Mouse (Mus musculus): ENCODE data around the gene Grpr.
A peak's percentile ranks its signal among the peaks of the same experiment; 100 is the strongest.

The Grpr gene

DNA sequence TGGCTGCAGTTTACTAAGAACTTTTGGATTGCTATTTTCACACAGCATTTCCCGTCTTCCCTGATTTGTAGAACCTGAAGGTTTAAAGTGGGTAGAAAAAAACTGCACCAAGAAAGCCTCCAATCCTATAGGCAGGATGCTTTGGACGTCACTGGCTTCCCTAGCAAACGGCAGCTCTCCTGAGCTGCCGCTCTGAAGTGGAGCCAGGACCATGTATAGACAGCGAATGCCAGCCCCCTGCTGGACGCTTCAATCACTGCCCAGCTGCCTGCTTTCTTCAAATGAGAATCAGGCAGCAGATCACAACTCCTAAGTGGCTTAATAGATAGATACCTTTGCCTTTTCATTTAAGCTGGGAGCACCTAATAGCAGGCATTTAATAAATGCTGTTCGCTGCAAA is at the start of gene Grpr:
TSS of gene Grpr (minus strand) at position 12 of the 400 bp plus-strand sequence.
- DNase-seq (ENCODE audit: low spot score): peak; percentile 68

DNA sequence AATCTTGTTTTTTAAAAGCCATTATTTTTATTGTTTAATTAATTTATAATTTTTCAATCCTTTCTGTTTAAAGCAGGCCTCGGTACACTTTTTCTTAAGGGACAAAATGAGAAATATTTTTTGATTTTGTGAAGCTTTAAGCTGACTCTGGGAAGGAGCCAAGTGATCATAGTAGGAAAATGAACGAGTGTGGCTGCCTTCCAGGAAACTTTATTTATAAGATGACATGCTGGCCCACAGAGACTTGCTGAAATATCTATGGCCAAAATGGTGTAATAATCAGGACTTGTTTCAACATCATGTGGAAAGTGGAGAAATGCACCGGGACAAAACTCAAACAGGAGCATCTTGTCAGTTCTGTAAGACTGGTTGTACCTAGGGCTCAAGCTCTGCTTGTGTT is 11.0 kb upstream of the Grpr start:
- no peak for DNase-seq (ENCODE audit: low spot score)

GRCm38 (mm10) chrX:163547042-163547441 is 2.4 kb downstream of the Grpr start:
- DNase-seq (ENCODE audit: low spot score): no peak

- no peak for DNase-seq (ENCODE audit: low spot score)
Measured at GRCm38 (mm10) chrX:163532836-163533235, 16.6 kb downstream of the Grpr start.

GRCm38 (mm10) chrX:163518963-163519541 is 30.4 kb downstream of the Grpr start:
- DNase-seq (ENCODE audit: low spot score): no peak

GRCm38 (mm10) chrX:163511766-163512165 is 37.7 kb downstream of the Grpr start:
- DNase-seq (ENCODE audit: low spot score): no peak

DNA sequence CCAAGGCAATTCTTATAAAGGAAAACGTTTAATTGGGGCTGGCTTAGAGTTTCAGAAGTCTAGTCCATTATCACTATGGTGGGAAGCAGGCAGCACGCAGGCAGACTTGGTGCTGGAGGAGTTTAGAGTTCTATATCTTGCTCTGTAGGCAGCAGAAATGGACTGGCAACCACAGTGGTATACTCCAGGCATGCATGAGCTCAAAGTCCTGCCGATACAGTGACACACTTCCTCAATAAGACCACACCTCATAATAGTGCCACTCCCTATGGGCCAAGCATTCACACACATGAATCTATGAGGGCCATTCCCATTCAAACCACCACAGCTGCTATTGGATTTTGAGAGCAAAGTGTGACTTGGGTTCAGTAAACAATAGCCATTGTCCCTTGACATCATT is 47.4 kb downstream of the Grpr start:
- DNase-seq (ENCODE audit: low spot score): no peak
